Mouse (Mus musculus): Measurements from ENCODE around the gene Kif20b.

The Kif20b gene

DNA sequence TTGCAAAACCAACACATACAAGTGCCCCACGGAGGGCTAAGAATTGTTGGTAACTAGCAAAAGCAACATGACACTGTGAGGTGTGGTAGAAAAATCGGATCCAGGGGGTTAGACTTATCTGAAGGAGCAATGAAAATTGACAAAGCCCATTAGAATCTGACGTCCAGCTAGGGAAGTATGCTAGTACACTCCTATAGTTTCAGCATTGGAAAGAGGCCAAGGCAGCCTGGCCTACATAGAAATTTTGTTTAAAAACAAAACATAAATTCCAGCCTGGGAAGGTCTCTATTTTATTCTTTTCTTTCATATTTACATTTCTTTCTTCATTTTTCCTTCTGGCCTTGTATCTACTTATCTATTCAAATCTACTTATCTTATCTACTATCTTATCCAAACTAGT, 1.6 kb upstream of the Kif20b start:
- no peak for DNase-seq

DNA sequence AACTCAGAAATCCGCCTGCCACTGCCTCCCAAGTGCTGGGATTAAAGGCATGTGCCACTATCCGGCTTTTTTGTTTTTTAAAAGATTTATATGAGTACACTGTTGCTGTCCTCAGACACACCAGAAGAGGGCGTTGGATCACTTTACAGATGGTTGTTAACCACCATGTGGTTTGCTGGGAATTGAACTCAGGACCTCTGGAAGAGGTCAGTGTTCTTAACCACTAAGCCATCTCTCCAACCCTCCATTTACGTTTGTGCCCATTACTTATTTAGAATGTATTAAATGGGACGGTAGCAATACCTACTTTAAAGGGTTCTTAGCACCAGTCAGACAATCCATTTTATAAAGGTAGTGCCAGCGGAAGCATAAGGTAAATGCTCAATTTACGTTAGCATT, 909 bp upstream of the Kif20b start:
- peak in 1 of 2 experiments; percentile 13 for DNase-seq

- DNase-seq, result no peak
These were observed 422 bp downstream of the Kif20b start for GRCm38 (mm10) chr19:34922603-34922963.

GRCm38 (mm10) chr19:34947206-34947605, 25.0 kb downstream of the Kif20b start:
- no peak for DNase-seq

DNA sequence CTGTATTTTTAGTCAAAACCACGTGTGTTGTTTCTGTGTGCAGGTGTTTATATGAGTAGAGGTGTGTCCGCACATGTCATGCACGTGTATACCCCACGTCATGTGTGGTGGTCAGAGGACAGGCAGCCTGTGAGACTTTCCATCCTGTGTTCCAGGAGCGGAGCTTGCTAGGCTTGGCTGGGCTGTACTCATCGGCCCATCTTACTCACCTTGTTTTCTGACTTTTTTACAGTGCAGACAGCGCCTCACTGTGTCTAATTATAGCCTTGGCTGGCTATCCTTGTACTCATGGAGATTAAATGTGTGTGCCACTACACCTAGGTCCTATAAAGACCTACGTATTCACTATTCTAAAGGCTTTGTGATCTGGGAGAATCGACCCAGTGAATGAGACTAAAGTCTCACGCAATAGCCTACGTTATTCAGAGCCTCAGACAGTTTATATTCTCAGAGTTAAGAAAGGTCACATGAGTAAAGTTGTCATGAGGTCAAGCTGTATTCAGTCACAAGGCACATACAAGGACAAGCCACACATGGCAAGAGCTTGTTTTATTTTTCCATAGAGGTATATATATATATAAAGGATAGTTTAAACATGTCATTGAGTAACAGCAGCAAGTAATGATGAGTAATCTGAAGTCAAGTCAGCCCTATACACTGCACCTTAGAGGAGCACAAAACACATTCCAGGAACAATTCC, 31.8 kb downstream of the Kif20b start:
- DNase-seq, result no peak

GRCm38 (mm10) chr19:34959369-34959768, 37.2 kb downstream of the Kif20b start:
- no peak for DNase-seq

DNA sequence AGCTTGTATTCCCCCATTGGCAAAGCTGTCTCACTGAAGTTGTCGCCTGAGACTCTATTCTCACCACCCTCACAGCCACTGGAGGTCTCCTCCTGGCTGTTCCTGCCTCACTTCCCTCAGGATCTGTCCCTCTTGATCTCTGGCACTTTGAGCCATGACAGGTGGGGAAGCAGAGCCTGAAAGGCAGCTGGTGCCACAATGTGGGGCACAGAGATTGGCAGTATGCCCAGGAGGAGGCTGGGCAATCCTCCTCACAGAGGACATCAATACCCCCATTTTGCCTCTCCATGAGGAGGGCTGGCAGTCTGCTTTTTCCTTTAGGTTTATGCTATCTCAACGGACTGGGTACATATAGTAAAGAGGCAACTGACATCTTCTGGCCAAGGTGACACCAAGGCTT, 62.6 kb downstream of the Kif20b start:
- peak; percentile 20 to 37 for DNase-seq

DNA sequence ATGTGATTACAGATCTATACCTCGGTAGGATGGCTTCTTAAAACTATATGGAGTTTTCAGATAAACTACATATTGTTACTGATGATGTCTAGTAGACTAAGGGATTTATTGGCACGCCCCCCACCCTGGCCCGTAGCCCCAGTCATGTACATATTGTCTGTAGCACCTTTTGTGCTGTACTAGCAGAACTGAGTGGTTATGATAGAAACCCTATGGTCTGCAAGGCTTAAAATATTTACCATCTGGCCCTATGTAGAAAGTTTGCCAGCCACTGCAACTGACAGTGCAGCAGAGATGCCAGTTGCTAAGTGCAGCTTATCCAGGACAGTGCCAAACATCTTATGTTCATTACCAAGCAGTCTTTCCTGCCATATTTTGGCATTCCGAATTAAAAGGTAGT, 68.3 kb downstream of the Kif20b start:
- no peak for DNase-seq

DNA sequence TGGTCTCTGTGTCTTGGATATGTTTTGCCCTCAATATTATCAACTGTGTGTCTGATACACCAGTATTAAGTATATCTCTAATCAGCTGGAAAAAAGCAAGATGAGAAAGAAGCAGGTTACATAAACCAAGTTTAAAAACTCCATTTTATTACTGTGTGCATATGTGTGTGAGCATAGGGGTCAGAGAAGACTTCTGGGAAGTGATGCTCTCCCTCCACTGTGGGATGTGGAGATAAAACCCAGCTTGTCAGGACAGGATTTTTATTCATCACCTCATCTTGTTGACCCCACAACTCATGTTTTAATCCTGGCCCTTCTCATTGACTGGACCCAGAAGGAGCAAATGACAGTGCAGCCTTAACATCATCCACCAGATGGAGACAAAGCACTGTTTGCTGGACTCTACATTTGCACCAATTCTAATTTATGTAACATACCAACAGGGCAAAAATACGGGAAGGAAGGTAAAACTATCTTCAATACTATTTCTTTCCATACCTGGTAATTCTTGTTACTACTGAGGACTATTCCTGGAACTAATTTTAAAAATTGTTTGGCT, 70.9 kb downstream of the Kif20b start:
- DNase-seq, result peak; percentile 38 to 61

DNA sequence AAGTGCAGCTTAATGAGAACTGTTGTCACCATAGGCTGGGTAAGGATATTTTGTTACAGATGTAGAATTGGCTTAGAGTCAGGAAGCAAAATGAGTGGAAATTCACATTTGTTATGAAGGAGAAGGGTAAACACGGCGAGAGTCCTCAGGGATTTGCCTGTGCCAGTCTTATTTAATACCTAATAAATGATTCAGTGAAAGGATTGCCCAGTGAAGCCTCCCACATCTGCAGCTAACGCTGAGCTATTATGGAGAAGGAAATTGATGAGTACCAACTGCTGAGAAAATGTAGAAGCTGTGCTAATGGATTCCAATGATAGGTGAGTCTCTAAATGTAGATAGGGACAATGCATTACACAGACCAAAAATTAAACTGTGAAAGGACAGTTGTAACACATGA, 92.9 kb downstream of the Kif20b start:
- DNase-seq, result no peak

DNA sequence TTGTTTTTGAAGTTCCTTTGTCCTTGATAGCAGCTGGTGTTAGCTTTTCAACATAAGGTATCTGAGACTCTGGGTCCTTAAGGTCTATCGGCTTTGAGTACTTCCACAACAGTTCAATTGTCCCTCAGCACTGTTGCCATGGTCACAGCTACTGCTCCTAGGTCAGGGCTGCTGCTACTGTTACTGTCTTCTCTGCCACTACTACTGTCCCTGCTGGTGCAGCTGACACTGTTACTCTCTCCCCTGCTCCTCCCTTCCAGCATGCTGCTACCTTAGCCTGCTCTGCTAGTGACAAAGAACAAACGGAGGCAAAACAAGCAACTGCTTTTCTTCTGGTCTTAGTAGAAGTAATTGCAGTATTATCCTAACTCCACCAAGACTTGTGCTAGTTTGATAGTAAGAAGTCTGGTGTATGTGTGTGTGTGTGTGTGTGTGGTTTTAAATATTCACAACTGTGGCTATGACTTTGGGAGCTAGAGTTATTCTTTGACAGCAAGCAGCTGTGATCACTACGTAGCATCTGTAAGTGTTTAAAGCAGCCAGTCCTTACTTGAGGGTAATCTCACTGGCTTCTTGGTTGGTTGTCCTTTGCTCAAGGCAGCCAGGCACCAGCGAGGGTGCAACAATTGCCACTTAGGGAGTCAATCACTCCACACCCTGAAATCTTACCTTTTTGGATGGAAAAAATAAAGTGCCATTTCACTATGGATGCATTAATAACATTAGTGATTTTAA, 95.5 kb downstream of the Kif20b start:
- no peak for DNase-seq

DNA sequence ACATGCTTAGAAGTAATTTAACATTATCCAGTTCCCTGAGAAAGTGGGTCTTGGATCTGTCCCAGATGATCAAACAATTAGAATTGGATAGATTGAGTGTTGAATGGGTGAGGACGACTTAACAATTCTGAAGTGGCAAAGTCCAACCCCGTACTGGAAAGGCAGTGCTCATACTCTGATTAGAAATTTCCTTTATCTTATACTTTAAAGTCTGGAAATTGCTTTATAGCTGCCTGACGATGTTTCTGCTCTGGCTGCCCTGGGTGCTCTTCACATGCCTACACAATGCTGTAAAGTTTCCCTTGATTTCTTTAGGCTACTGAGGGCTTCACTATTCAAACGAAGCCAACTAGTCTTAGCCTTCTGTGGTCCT, 96.0 kb downstream of the Kif20b start:
- DNase-seq, result no peak

Data from cerebellum, postnatal 36 days (tissue).